Mouse (Mus musculus) small intestine, adult 2 months (tissue): ENCODE measurements around the gene Fdx1l.

Source experiments
- CTCF ChIP-seq: fragments of 200-500 bp; IDR thresholded peaks from 2 replicates; pipeline ENCODE4 v1.5.1; 2012; ENCODE audit warnings: low read depth, mild to moderate bottlenecking, control low read depth, inconsistent platforms, low read length, moderate library complexity, mixed read lengths; ENCODE audit not compliant: insufficient replicate concordance, insufficient read length; ENCODE audit errors: extremely low read depth
- POLR2A ChIP-seq: fragments of 200-500 bp; IDR thresholded peaks from 2 replicates; pipeline ENCODE4 v1.6.1; 2012; ENCODE audit warnings: low read depth, mild to moderate bottlenecking, control low read depth, inconsistent platforms, low read length, moderate library complexity

- TF ChIP-seq POLR2A (no peak), CTCF (no peak)
Measured at GRCm38 (mm10) chr9:21018600-21018999, 54.8 kb downstream of the Fdx1l start.
